Mouse (Mus musculus) liver (tissue): ENCODE measurements at regions not wholly inside any gene's neighbourhood (a gene's known extent, or its start where the extent isn't known, plus 50 kb on each side); places are given as distances from the start of the nearest gene placed in this dataset.
A peak's percentile ranks its signal among the peaks of the same experiment; 100 is the strongest.

ENCODE experiments used
- DNase-seq: peaks from one replicate; pipeline ENCODE4 v3.0.0-alpha.2; 2020; ENCODE audit warnings: mixed read lengths

- DNase-seq = no peak
Observed at GRCm38 (mm10) chr8:44765677-44766076, 169.6 kb upstream of the Fat1 start.

DNA sequence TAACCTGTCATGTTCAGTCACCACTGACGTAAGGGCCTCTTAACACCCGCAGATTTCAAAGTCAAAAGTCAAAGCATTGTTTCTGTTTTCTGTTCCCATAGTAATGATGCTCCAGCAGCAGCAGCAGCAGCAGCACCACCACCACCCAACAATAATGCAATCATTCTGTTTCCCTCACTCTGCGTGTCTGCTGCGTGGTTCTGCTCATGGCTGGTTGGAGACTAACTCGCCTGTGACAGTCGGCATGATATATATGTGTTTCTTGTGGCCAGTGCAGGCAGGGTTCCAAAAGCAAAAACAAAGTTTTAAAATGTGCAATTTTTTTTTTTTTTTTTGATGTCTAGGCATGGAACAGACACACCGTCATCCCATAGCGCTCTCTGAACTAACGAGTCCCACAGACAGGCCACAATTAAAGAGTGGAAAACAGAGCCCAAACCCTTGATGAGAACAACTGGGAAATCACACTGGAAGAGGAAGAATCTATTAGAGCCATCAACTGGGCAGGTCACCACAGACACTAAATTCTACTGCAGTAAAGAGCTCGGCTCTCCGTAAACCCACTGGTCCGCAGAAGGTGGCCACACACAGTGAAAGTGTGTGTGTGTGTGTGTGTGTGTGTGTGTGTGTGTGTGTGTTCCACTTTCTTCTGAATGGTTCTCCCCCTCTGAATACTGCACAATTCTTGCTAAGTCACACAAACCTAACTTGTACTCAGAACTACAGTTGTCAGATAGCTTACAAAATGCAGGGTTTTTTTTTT lies 169.0 kb upstream of the Fat1 start:
- no peak for DNase-seq

- no peak for DNase-seq
Observed at GRCm38 (mm10) chr8:44767271-44767670, 168.0 kb upstream of the Fat1 start.

GRCm38 (mm10) chr8:44779212-44779611 lies 156.0 kb upstream of the Fat1 start:
- no peak for DNase-seq

DNA sequence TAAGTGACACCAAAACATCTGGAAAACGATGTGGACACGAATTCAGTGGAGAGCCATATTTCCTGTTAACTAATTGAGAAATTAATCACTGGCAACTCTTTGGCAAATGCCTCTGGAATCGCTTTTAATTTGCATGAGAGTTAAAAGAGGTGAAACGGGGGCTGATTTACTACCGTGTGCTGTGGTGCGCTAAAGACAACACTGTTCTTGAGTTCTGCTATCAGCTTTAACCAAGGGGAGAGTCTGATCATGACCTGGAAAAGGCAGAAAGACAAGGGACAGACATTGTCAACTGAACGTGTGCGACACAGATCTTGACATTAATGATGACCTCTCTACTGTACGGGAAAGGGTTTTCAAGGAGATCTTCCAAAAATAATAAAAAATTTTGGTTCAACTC lies 152.8 kb upstream of the Fat1 start:
- DNase-seq = no peak

DNA sequence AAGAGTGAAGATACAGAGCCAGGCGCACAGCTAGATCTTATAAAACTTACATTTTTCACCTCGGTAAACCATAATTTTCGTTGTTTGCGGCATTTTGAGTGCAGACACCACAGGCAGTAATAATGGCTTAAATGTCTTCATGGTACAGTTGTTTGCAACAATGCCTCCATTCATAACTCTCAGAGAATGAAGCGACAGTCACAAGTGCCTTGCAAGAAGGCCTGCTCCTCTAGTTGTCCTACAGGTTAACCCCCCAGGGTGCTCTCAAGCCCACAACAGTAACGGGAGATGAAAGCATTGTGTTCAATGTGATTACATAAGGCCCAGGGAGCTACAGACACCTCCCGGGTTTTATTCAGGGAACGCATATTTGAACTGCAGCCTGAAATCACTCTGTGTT lies 150.1 kb upstream of the Fat1 start:
- DNase-seq = no peak

DNA sequence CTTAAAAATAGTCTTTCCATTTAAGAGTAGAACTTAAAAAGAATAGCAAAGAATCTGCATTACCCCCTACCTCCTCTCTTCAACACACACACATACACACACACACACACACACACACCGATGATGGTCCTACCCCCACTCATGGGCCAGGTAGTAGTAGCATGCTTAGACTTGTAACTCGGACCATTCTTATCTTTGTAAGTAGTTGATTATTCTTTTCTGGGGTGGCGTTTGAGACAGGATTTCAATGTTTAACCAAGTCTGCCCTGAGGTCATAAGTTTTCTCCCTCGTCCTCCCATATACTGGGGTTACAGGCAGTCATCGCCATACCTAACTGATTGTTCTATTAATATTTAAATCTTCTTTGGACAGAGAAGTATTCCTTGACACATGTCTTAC lies 148.5 kb upstream of the Fat1 start:
- DNase-seq = no peak

DNA sequence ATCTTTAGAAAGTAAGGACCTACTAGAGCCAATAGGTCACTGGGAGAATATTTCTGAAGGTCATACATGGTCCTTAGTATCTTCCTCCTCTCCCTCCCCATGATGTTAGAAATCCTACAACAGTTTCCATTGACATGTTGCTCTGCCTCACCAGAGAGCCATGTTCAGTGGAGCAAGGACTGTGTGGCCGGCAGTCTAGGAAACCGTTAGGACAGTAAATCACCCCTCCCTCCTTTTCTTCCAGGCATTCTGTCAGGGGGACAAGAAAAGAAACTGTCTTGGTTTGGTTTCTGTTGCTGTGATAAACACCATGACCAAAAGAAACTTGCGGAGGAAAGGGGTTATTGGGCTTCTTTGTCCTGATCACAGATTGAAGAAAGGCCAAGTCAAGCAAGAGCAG lies 147.0 kb upstream of the Fat1 start:
- DNase-seq = no peak

DNA sequence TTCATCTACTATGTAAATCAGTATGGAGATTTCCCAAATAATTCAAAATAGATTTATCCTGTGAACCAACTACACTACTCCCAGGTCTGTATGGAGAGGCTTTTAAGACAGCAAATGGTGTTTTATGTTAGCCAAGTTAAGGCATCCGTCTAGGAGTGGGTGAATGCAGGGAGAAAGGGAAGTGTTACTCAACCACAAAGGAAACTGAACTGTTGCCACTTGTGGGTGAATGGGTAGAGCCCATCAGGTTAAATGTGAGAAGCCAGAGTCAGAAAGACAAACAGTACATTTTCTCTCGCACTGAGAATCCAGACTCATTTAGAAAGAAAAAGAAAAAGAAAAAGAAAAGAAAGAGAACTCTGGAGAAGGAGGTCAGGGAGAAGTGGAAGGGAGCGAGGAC lies 135.7 kb upstream of the Fat1 start:
- DNase-seq = no peak

DNA sequence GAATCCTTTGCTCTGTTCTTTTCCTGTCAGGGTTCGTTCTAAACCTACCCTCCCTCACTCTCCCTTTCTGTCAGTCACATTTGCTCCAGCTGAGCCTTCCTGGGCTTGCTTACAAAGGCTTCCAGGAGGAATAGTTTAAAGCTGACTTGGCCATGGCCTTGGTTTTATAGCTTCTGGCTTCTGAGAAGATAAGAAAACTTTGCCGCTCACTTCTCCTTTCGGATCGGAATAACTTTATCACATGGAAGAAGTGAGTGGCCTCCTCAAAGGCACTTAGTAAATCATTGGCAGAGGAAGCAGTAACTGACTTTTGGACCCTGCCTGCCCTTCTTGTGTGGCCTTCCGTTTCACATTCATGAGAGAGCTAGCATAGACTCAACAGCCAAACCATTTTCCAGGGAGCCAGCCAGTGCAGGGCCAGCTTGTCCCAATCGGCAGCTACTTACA lies 134.4 kb upstream of the Fat1 start:
- peak; percentile 12 for DNase-seq

DNA sequence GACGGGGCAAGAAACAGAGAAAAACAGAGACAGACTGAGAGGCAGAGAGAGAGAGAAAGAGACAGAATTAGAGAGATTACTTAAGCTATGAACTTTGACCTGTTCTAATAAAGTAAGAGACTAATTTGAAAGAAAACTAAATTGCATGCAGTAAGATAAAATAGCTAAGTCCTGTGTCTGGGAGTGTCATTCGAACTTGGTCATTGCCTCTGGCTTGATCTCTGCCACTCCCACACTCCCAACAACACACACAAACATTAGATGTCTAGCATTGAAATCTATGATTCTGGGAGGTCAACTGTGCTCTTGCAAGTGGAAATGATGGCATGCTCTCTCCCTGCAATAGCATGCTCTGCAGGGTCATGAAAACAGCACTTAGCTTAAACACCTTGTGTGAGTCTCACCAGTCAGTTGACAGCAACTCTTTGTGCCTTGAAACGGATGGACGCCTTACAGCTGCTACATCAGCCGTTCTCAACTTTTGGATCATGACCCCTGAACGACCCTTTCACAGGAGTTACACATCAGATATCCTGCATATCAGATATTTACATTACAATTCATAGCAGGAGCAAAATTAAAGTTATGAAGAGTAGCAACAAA lies 133.5 kb upstream of the Fat1 start:
- DNase-seq = no peak

- DNase-seq = no peak
Observed at GRCm38 (mm10) chr8:44802331-44802730, 132.9 kb upstream of the Fat1 start.

GRCm38 (mm10) chr8:44804414-44805178 lies 130.7 kb upstream of the Fat1 start:
- no peak for DNase-seq

DNA sequence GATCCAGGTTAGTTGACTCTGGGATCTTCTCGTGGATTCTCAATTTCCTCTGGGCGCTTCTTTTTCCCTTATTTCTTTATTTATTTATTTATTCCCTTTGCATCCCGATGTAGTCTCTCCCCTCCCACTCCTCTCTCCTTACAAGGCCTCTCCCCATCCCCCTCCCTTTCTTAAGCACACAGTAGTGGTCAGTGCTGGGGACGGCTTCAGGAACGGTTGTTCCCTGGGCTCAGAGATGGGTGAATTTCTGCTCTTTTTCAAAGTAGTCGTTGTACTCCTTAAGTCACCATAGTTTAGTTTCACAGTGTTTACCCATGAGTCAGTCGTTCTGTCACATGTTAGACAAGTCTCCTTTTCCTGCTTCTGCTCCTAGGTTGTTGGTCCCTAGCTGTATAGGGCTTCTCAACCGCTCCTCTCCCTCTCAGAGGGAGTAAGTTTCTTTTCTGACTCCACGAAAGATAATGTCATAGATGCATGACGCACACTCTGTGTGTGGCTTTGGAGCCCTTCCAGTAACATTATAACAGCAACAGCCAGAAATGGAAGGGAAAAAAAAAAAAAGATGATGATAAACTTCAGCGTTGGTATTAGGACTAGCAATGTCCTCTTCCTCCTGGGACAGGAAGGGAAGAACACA lies 129.9 kb upstream of the Fat1 start:
- no peak for DNase-seq

- no peak for DNase-seq
Observed at GRCm38 (mm10) chr8:44812360-44812759, 122.9 kb upstream of the Fat1 start.

DNA sequence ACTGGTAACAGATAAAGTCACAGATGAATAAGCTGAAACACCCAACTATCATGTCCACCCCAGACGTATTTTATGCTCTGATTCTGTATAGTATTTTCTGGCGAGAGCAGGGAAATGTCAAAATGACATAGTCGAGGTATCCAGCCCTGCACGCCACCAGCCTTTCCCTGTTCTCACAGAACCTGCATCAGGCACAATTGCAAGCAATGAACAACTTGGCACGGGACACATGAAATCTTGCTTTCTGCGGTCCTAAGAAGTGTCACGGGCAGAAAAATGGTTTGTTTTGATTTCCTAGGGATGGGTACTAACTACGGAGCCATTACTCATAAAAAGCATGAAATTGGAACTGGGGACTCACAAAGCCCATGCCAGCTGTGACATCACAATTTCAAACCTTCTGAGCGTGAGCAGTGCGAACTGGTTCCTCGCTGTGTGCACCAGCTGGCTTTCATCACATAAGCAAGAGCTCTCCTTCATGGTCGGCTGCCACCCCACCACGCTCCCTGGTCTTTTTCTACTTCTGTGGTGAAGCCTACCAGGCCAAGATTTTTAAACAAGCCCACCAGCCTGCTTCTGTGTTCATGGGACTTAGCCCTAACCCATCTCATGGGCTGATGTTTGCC lies 117.6 kb upstream of the Fat1 start:
- no peak for DNase-seq

- DNase-seq = no peak
Observed at GRCm38 (mm10) chr8:44819270-44819669, 116.0 kb upstream of the Fat1 start.

DNA sequence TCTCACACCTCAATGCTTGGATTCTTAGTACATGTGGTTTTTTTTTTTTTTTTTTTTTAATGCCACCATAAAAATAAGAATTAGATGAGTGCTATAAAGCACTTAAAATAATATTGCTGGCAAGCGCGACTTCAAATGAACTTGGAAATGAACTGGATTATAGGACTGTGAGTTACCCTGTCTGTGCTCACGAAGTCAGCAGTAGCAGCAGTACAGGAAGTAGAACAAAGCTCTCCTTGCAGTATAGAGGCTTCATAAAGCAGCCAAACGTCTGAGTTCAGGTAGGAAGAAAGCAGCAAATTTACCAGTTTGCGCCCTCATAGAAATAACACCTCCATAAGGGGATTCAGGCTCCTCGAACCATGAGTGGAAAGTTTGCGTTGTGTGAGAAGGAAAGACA lies 115.6 kb upstream of the Fat1 start:
- DNase-seq = no peak

- no peak for DNase-seq
Observed at GRCm38 (mm10) chr8:44825183-44825757, 110.0 kb upstream of the Fat1 start.

DNA sequence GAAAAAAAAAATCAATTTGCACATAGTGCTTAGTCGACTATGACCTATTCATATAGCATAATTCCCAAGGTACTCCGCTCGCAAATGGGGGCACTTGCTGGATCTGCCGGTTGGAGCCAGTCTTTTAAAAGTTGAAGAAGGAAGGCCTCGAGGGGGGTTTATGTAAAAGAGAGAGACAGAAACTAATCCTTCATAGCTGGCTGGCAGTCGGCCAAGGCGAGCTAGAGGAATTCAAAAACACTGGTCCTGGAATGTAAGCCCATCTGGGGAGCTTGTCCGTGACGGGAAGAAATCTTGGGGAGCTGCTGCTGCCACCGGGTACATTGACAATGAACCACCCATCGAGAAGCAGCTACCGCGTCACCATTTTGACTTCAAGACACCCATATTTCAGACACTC lies 108.3 kb upstream of the Fat1 start:
- DNase-seq = peak; percentile 56

DNA sequence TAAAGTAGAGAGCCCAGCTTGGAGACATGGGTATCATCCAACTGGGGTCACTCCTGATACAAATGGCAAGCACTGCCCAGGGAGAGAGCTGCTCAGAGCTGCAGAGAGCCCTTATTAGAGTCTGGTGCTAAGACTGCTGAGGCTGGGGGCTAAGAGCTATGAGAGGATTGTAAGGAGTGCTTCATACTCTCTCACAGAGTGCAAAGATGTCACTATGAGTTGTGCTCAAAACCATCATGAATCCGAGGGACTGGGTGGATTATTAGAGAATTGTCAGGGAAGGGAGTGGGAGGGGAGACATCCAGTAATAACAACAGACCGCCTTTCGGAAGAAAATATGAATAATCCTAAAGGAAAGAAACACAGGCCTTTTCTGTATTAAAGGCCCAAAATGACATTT lies 107.2 kb upstream of the Fat1 start:
- no peak for DNase-seq

DNA sequence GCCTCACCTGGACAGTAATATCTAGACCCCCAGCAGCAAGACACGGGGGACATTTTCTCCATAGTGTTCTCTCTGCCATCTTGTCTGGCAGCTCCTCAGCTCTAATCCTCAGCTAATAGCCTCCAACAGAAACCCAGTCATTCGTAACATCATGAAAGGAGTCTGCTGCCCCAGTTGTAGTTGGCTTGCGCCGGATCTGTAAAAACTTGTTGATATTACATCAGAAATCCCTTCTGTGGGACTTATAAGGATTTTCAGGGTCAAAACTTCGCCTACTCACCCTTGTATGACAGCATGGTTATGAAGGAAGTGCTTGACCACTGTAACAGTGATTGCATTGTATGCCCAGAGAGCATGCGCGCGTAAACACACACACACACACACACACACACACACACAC lies 96.8 kb upstream of the Fat1 start:
- DNase-seq = no peak
